Mouse (Mus musculus) spleen, postnatal 10 days (tissue): ENCODE measurements around the gene Msi2.

Experiments
- DNase-seq, 2 experiments: peaks; one replicate each; pipeline ENCODE4 v3.0.0; 2021 to 2022; ENCODE audit warnings: low spot score in 2 of 2

Msi2 gene

DNA sequence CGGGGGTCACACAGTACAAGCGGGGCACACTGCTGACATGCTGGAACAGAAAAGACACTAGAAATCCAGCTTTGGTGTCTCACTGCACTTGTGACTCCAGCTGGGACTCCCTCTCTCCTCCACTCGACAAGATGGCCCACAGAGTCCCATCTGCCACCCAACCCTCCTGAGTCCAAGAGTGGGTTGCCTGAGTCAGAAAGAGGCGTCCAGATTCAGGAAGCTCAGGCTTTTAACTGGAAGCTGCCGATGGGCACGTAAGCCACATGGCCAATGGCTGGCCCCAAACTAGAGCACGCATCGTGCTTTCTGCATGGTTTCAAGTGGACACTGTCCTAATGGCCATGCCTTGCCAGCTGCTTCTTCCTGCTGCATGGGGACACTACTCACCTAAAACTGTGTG, 126.2 kb downstream of the Msi2 start:
- DNase-seq: no peak

DNA sequence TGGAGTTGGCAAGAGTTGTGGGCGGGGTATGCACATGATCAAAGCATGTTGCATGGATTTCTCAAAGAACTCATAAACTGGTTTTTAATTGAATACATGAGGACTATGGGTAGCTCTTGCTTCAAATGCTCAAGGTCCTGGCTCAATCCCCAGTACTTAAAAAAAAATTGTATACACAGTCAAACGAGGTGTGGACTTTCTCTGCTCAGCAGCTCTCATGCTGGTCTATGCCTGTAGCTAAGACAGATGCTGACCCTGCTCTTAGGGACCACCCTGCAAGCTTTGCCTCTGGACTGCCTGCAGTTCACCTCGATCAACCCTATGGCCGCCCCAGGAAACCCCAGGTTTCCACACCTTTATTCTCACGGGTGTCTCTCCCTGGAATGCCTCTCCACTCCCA, 127.7 kb downstream of the Msi2 start:
- no peak for DNase-seq

DNA sequence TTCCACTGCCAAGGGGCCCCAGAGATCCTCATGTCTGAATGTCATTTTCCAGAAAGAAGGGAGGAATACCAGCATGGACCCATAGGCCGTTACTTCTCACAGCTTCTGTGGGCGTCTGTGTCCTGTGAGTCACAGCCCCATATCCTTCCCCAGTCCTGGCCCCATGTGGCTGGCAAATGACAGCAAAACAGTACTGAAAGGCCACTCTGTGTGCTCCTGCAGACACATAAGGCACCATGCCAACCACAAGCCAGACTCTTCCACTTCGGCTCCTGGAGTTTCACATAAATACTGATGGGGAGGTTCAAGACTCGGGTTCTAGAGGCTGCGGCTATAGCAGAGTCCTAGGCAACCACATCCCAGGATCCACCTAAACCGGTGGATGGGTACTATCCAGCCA, 128.7 kb downstream of the Msi2 start:
- no peak for DNase-seq

DNA sequence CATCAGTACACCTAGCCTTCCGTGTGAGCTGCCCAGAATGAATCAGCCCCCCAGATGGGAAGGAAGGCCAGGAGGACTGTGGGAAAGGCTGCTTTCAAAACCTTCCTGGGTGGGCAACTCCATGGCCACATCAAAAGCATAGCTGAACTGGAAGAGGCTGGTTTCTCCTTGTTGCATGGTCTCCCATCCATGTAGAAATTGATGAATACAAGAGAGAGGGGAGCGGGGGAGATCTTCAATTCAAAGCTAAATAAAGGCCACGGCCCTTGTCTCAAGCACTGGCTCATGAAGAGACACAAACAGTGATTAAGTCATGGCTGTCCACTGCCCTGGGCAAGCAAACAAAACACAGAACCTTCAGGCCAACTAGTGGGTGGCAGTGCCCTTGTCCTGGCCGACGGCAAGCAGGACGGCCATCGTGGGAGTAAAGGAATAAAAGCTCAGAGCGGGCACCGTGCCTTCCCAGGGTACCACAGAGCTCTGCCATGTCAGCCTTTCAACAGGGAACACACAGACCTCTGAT, 129.6 kb downstream of the Msi2 start:
- DNase-seq: no peak

DNA sequence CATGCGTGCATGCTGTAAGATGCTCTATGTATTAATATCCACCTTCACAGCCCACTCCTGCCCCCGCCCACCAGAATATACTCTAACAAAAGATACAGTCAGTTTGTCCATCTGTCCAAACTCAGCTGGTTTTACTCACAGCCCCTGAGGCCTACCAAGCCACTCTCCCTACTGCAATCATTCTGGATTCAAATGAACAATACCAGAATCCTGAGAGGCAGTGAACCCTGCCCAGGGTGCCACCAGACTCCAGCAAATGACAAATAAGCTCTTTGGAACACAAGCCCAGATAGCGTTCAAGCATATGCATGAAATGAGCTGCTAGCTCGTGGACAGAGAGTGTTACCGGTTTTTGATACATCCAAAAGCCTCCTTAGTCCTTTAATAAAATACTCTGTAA, 130.6 kb downstream of the Msi2 start:
- no peak for DNase-seq

DNA sequence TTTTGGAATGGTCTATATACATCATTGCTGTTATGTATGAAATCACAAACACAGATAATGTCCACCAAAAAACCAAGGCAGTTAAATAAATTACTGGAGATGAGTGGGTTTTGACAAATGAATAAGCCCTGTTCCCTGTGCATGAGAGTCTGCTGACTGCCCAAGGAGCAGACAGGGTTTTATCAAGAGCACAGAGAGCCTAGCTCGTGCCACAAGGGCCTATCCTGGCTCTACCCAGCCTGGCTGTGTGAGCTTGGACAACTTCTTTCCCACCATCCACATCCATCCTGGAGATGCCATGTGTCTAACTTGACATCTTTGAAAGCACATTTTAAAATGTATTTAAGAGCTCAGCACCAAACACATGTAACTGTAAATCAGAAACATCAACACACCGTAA, 132.4 kb downstream of the Msi2 start:
- DNase-seq: no peak

DNA sequence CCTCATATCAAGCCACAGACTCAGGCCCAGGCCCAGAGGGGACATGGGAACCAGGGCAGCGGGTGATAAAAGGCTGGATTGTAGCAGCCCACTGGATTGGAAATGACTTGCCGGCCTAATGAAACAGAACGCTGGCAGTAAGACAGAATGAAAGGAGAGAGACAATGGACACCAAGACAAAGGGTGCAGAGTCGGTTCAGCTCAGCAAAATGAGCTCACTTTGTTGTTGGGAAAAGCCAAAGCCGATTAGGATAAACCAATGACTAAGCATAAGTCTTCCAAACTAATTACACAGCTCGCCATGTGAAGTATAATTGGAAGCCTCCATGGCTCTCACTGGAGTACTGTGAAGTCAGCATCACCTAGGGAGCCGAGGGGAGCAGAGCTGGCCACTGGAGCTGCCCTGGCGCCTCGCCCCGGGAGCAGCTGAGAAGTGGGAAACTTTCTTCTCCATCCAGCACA, 133.1 kb downstream of the Msi2 start:
- no peak for DNase-seq

DNA sequence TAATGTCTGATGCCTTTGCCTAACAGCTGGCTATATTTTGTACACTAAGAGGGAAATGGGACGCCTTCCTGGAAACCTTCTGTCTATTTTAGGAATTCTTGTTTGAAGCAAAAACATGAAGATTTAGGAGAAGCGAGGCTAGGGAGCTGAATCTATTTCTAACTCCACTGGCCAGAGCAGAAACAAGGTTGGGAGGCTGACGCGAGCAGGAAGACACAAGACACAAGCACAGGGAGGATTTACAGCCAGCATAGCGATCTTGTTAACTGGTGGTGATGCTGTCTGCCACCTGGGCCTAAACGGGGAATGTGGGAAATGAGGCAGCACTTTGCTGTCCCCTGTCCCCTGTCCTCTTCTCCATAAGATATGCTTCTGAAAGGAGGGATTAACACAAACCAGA, 134.4 kb downstream of the Msi2 start:
- DNase-seq: no peak

DNA sequence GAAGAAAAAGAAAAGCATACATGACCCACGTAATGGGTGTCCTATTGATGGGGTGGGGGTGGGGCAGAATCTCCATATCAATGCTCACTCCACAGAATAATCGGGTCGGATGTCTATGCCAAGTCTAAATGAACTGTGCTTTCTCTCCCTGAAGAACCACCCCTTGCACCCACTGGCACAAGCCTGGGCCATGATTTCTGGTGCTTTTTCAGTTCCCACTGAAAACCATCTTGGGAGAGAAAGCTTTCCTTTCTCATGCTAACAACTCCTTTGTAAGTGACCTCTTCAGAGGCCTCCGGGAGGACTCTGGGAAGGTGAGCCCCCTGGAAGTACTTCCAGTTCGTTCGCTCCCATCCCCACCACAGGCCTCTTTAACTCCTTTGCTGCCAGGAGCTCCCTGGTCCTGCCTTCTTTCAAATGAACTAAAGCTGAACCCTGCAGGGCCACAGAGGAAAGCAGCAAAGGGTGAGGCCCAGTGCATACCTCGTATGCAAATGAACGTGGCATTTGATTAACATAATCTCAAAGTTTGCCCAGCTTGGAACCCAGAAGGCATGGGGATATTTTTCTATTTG, 135.0 kb downstream of the Msi2 start:
- no peak for DNase-seq

DNA sequence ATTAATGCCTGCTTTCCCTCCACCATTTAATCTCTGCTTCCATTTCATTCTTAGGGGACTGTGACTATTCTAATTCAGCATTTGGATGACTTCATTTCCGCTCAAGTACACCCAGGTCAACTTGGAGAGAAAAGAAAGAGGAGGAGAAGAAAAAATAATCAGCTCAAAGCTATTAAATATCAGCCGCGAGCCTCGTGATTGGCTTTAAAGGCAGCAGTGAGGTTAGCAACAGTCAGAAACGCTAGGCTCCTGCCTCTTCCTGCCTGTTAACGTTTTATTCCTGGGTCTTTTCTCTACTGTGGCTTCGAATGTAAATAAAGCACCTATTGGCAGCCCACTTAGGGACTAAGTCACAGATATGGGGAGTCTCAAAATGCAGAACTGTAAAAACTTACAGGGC, 135.5 kb downstream of the Msi2 start:
- DNase-seq: no peak

DNA sequence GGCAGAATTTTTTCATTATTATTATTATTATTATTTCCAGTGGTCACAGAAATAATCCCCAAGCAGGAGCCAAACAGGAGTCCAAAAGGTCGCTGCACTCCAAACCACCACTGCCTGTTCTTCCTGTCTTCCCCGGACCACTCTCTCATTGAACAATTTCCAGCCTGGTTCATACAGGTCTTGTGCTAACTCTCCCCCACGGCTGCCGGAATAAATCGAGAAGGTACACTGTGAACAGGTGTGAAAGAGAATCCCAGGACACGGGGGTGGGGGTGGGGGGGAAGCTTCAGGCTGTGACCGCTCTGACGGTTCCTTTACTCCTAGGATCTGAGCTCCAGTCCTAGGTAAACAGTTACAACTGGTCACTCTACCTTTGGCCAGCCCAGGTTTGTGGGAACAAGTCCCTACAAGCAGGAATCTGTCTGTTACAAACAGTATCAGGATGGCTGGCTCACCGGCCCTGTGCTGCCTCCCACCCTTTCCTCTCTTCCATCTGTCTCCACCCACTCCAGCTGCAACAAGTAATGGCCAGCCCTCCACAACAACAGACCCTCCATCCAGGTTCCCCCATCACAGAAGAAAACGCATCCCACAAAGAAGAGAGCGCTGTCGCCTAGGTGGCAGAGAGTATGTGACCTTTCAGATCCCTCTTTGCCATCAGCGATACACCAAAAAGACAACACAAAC, 136.1 kb downstream of the Msi2 start:
- no peak for DNase-seq

DNA sequence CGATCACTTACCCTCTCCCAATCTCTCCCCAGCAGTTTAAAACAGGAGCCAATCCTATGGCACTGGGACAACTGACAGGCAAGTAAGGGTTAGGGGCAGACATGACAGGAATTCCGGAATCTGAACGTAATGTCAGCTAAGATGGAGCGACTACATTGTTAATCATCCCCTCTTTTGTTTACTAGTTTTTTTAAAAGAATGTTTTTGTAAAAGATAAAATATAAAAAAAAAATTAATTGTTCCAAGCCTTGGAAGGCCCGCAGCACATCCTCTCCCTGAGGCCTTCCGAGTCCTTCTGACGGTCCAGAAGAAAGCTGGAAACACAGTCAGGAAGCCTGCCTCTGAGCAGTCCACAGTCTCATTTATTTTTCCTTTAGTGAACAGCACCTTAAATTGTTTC, 136.9 kb downstream of the Msi2 start:
- DNase-seq: no peak

DNA sequence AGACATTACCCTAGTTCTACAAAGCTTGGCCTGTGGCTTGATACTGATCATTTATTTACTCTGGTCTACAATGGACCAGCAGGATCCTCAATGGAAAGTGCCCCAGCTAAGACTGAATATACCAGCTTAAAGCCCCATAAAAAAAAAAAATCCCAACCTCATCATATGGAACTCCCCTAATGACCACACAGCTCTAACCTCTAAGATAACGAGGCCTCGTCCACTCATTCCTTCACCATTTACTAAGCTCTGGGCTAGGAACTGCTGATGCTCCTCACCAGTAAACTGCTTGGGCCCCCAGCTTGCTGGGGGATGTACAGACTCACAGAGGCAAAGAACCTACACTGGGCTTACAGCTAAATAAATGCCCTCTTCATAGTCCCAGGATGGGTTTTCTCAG, 139.6 kb downstream of the Msi2 start:
- DNase-seq: no peak

DNA sequence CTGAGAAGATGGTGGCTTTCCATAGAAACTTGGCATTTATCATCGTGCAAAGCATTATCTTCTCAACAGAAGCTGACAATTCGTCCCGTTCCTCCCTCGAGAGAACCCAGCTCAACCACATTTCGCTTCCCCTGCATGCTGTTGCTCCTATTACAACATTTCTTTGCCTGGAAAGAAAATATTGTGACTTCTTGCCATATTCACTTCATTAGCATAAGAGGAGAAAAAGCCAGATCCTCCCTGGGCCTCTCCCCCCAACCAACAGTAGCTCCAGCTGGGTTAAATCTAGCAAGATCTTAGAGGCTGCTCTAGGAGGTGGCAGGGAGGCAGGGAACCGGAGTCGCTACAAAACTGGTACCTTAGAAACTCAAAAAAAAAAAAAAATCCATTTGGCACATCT, 141.2 kb downstream of the Msi2 start:
- no peak for DNase-seq

DNA sequence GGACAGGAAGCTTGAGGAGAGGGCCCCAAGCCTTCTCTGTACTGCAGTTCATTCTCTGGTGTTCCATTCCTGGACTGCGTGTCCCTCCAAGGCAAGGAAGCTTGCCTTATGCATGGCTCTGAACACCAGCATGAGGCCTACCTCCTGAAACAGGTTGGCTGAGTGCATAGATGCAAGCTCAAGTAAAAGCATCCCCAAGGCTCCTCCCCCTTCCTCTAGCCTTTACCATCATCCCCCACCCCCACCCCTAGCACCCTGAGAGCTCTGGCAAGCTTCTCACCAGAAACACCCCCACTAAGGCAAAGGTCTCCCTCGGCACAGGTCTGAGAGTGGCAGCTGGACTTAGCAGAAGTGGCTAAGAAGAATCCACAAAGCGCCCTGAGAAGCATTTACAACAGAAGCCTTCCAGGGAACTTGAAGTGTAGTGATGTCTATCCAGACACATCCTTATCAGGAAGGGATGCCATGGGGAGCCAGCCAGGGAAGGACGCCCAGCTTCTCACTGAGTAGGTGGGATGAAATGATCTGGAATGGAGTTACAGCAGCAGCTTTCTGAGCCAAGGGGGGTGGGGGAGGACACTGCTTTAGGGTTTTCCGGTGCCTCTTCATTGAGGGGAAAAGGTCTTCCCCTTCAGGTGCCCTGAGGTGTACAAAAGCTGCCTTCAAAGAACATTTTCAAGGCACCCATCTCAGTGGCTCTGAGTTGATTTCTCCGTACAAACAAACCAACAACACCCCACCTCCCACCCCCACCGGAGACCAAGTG, 141.9 kb downstream of the Msi2 start:
- DNase-seq: no peak

DNA sequence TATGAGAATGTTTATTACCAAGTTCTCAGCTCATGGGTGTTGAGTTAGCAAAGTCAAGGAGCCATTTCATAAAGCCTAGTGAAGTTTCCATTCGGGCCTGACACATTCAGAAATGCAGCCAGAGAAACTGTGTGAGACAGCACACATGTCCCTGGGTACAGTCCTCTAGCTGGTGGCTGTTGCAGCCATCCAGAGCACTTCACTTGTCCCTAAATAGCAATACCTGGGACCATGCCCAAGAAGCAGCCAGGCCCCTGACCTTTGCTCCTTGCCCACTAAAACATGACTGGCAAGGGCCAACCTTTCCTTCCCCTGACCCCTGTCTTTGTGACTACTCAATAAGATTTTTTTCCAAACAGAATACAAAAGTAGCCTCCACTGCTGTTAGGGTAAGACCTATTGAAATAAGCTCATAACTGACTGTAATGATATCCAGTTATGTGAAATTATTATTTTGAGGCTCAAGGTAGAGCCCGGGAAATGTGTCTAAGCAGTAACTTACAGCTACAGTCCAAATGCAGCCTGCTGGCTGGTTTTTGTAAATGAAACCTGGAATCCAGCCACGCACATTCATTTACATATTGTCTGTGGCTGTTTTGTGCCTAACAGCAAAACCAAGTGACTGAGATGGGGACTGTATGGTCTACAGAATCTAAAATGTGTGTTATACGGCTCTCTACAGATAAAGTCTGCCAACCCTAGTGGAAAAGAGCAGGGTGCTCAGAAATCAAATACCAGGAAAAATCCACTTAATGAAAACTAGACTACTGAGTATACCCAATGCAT, 143.5 kb downstream of the Msi2 start:
- DNase-seq: no peak

DNA sequence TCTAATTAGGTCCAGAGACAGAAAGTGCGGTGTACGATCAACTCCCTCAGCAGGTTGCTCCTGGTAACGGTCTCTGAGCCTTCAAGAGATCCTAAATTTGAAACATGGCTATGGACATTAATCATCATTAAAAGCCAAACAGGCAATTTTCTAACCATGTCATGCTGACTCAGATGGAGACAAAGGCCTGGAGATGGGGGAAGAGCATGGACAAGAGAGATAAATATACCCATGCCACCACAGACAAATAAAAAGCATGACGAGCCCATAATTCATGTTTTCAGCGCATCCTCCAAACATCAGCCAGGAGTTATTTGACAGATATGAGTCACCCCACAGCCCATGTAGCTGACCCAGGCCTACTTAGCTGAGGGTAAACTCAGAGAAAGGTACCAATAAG, 145.3 kb downstream of the Msi2 start:
- no peak for DNase-seq

DNA sequence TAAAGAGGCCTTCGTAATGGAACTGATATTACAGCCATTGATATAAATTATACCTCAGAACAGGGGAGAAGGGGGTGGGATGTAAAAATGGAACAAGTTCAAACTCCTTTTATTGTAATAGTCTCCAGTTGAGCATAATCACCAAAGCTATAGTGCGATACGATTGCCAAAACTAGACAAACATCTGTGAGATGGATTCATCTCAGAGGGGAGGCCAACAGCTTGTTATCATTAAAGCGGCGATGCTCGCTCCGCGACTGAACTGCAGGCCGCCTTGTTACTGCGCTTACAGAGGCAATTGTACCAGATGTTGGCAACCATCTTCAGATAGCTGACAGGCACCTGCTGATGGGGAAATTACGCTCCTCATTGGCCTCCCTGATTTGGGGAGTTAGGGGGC, 145.9 kb downstream of the Msi2 start:
- no peak for DNase-seq

DNA sequence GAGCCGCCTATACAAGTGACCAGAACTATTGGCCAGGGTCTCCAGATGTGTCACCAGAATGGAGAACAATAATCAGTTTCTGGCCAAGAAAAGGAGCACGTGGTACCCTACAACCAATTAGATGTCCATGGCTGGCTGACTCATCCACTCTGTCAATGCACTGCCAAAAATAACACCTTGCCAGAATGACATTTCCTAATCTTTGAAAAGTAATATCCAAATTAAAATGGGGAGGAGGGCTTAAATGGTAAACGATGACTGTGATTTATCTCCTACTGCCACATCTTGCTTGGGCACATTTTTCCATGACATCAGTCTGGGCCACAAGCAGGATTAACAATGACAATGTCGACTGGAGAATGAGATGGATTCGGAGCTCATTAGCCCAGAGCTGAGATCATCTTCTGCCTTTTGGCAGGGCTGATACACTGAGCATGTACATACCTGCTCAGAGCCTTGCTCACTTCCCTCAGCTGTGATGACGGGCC, 147.6 kb downstream of the Msi2 start:
- DNase-seq: no peak

DNA sequence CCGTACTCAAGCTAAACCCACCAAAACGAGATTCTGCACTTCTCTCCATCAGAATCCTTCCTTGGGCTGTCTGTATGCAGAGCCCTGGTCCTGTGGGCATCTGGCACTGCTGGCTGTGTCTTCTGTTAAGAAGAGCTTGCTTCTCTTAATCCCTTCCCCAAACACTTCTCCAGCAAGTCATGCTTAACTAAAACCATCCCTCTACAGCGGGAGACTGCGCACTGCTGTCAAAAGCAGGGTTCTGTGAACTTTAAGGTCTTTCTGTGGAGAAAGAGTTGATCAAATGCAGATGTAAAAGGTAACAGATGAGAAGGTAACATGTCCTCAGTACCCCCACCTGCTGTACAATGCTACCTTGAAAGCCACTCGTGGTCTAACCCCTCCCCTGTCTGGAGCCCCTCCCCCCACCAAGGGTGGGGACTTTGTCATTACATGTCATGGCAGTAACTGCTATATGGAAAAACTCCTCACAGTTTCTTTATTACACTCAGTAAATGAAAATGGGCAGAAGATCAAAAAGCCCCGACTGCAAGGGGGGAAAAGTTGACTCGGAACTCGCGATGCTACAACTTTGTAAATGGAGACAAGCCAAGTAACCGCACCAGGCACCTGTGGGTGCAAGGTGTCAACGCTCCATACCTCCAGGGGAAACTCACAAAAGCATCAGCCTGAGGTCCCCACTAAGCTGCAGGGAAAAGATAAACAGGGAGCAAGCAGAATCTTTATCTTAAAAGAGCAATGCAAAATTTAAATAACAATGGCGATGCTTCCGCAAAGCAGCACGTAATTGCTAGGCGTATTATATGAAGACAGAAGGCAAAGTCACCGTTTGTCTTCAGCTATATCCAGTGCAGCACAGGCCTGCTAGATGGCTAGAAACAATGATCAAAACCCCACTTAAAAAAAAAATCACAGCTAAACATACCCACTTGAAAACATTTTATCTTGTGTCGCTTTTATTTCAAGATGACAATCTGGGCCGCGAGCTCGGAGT, 151.4 kb downstream of the Msi2 start:
- DNase-seq: no peak

DNA sequence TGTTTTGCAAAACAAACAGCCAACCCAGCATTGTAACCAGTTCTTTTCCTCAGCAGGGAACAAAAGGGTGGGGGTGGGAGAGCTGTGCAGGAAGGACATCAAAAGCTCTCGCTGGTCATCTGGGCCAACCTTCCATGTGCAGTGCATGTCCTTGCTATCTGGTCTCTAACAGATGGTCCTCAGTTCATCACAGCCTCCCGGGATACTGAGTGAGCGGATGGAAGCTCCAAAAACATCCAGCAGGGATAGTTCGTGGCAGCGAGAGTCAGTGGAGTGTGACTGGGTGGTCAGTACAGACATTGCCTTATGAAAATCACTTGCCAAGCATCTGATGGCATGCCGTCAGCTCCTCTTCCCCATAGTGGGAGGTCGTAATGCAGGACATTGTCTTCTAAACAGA, 153.5 kb downstream of the Msi2 start:
- no peak for DNase-seq
